Mouse (Mus musculus): ENCODE measurements at regions not wholly inside any gene's neighbourhood (a gene's known extent, or its start where the extent isn't known, plus 50 kb on each side); places are given as distances from the start of the nearest gene placed in this dataset.
A peak's percentile ranks its signal among the peaks of the same experiment; 100 is the strongest.

GRCm38 (mm10) chr19:26548562-26549270, 56.1 kb upstream of the Smarca2 start:
- Histone ChIP-seq H3K27me3 (ENCODE audit: insufficient read depth, low read length) (no peaks in the 10 kb centered on the region), H3K9ac (ENCODE audit: low read depth, low read length) (no peak overlapping the region), H3K4me1 (replicated peaks; ENCODE audit: insufficient read depth, low read length) (no peaks in the 10 kb centered on the region), H3K27ac (no peak overlapping the region), H3K4me3 (replicated peaks; ENCODE audit: low read depth, low read length) (no peak overlapping the region), H3K4me2 (ENCODE audit: low read length) (no peak overlapping the region), H3K36me3 (ENCODE audit: insufficient read depth, low read length) (no peaks in the 10 kb centered on the region), H3K9me3 (replicated peaks; ENCODE audit: low read length) (no peaks in the 10 kb centered on the region)
- no peak for TF ChIP-seq CTCF (IDR thresholded peaks at IDR 0.05; ENCODE audit: low read depth)
- 77% methylated on average over 14 of the region's 14 CpGs for WGBS
- ATAC-seq (replicated peaks; ENCODE audit: low FRiP score, low read depth) = no peak
- no peak for DNase-seq (ENCODE audit: low spot score)

- ATAC-seq (replicated peaks; ENCODE audit: low FRiP score, low read depth) (no peak), DNase-seq (ENCODE audit: low spot score) (peak; percentile 56)
- no peak for TF ChIP-seq CTCF (IDR thresholded peaks at IDR 0.05; ENCODE audit: low read depth)
- 21% methylated on average over 5 of the region's 5 CpGs for WGBS
- Histone ChIP-seq H3K4me2 (ENCODE audit: low read length) (no peak overlapping the region), H3K4me1 (replicated peaks; ENCODE audit: insufficient read depth, low read length) (no peaks in the 10 kb centered on the region), H3K9ac (ENCODE audit: low read depth, low read length) (no peak overlapping the region), H3K4me3 (replicated peaks; ENCODE audit: low read depth, low read length) (no peak overlapping the region), H3K9me3 (replicated peaks; ENCODE audit: low read length) (no peaks in the 10 kb centered on the region), H3K27ac (no peak overlapping the region), H3K27me3 (ENCODE audit: insufficient read depth, low read length) (no peaks in the 10 kb centered on the region), H3K36me3 (ENCODE audit: insufficient read depth, low read length) (no peaks in the 10 kb centered on the region)
Observed at GRCm38 (mm10) chr19:26550299-26550698, 54.6 kb upstream of the Smarca2 start.

All from kidney, postnatal 0 days (tissue).